Mouse (Mus musculus): ENCODE data around the gene Gm10964. TPM values are rescaled to one million over a fixed set of nuclear protein-coding genes. Genes with fewer than 3 reads are reported as not detected.

Gene Gm10964
- polyA plus RNA-seq, 1 experiment: not detected

DNA sequence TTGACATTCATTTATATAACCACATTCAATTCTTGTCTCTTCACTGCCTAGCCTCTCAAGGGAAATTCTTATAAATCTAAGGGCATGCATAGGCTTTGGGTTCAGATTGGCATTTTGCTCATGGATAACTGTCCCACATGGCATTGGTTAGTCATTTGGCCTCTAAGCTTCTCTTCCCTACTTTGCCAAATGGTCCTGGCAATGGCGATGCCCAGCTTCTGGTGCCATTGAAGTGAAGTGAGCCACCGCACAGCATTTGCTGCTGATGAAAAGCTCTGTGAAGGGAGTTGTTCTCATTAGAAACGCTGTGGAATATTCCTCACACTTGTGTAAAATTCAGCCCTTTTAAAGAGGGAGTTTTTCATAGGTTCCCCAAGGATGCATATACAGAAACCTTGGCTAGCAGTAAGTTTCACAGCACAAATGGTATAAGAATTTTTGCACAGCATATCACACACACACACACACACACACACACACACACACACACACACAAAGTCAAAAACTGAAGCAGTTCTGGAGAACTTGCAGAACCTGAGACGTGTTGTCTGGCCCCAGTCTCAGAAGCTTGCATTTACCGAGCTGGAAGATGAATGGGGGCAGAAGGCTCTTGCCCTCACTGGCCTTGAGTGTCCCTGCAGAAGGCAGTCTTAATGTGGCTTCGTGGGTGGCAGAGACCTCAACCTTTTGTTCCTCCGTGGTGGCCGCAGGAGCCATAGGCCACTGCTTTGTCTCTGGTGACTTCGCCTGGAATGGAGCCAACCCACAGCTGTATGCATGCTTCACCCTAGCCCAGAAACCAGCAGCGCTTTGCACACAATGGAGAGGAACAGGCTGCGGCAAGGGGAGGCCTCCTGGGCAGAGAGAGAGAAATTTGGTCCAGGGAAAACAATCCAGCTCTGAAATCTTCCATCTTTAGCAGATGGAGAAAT, 23.1 kb upstream of the Gm10964 start:
- no peak overlapping the region for H3K4me3 ChIP-seq (ENCODE audit: insufficient read depth, low read length)
- H3K27ac ChIP-seq (ENCODE audit: insufficient read depth, low read depth, low read length): no peak overlapping the region
- TF ChIP-seq POLR2A (IDR thresholded peaks at IDR 0.05; ENCODE audit: borderline replicate concordance, low read depth, low read length): no peak
- no peak for TF ChIP-seq CTCF (IDR thresholded peaks at IDR 0.05; ENCODE audit: low read depth, low read length)
- peaks cover 7% of the 10 kb centered on the region for H3K4me1 ChIP-seq (ENCODE audit: control insufficient read depth, insufficient read depth, low read length)

DNA sequence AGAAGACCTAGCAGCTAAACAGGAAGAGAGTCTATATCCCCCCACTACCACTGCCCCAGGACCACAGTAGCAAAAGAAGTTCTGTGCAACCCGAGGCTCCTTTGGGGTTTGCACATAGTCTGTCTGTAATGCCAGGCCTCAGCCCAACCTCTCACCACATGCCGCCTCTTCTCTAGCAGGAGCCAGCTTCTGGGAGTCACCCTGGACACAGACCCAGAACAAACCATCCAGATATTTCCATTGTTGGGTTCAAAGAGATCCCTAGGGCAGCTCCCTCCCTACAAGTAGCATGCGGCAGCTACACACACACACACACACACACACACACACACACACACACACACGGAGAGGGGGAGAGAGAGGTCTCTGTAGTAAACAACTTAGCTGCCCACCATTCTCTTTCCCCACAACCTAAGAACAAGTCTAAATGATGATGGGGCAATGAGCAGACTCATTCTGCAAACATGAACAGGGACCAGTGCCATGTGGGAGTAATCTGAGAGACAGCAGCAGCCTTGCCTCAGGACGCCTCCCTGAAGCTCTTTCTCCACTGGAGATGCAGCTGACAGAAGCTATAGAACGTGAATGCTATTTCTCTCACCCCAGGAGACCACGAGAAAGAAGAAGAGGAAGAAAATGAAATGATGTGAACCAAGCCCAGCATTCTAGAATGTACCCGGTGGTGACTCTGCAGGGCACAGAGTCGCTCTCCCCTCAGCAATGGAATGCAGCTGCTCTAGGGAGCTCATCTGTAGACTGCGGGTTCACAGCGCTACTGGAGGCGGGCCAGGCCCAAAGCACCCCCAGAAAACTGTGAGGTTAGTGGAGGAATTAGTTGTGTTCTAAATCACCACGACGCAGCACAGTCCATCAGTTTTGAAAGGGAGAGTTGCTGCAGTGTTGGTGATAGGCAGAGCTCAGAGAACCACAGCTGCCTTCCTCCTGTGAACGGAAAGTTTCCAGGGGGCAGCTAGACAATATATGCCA, 22.1 kb upstream of the Gm10964 start:
- TF ChIP-seq POLR2A (IDR thresholded peaks at IDR 0.05; ENCODE audit: borderline replicate concordance, low read depth, low read length) (no peak), CTCF (IDR thresholded peaks at IDR 0.05; ENCODE audit: low read depth, low read length) (no peak)
- no peak overlapping the region for H3K4me3 ChIP-seq (ENCODE audit: insufficient read depth, low read length)
- H3K4me1 ChIP-seq (ENCODE audit: control insufficient read depth, insufficient read depth, low read length): peaks cover 7% of the 10 kb centered on the region
- no peak overlapping the region for H3K27ac ChIP-seq (ENCODE audit: insufficient read depth, low read depth, low read length)

DNA sequence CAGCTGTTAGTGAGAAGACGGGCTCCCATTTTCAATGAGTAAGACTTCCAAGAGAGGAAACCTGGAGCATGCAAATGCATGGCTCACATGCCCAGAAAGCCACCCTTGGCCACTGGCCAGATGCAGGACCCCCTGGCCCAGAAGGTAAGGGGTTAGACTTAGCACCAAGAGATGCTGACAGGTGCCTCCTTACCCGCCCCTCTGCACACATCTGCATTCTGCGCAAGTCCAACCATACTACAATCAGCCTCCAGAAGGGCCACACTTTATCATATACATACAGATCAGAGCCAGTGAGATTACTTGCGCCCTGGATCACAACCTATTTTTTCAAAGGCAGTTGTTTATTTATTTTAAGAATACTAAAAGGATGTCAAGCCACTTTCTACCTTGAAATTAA, 20.4 kb upstream of the Gm10964 start:
- no peak overlapping the region for H3K27ac ChIP-seq (ENCODE audit: insufficient read depth, low read depth, low read length)
- TF ChIP-seq POLR2A (IDR thresholded peaks at IDR 0.05; ENCODE audit: borderline replicate concordance, low read depth, low read length): no peak
- no peak for TF ChIP-seq CTCF (IDR thresholded peaks at IDR 0.05; ENCODE audit: low read depth, low read length)
- no peak overlapping the region for H3K4me3 ChIP-seq (ENCODE audit: insufficient read depth, low read length)
- peaks cover 7% of the 10 kb centered on the region for H3K4me1 ChIP-seq (ENCODE audit: control insufficient read depth, insufficient read depth, low read length)

DNA sequence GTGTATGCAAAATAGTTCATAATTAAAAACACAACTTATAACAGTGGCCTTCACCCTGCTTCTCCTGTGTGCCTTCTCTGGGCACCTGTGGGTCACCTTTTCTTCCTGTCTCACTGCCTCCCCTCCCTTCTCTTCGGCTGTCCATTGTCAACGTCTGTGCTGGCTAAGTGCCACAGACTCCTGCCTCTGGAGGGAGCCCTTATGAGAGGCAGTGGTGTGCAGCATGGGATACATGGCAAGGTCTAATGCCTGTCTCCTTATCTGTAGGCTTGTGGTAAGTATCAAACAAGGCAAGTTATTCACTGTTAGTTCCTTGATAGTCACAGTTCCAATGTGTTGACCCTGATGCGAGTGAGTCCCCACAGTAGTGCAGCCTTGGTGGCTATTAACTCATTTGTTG, 15.0 kb upstream of the Gm10964 start:
- Histone ChIP-seq H3K4me3 (ENCODE audit: insufficient read depth, low read length) (no peak overlapping the region), H3K27ac (ENCODE audit: insufficient read depth, low read depth, low read length) (no peak overlapping the region), H3K4me1 (ENCODE audit: control insufficient read depth, insufficient read depth, low read length) (peaks cover 13% of the 10 kb centered on the region)
- TF ChIP-seq CTCF (IDR thresholded peaks at IDR 0.05; ENCODE audit: low read depth, low read length): no peak
- TF ChIP-seq POLR2A (IDR thresholded peaks at IDR 0.05; ENCODE audit: borderline replicate concordance, low read depth, low read length): no peak

DNA sequence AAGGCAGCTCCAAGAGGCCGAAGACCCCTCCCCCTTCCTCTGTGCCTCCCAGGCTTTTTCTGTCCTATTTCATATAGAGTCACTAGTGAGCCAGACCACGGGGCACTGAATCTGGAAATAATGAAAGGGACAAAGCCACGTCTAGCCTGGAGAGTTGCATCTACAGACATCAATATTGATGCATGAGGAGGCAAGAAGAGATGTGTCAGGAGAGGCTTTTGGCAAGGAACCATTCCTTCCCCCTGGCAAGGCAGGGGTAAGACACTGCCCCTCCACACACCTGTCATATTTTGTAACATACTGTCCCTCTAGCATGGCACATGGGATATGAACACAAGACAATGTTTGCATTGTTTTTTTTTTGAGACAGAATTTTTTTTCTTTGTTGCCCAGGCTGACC, 12.5 kb upstream of the Gm10964 start:
- Histone ChIP-seq H3K4me3 (ENCODE audit: insufficient read depth, low read length) (no peak overlapping the region), H3K27ac (ENCODE audit: insufficient read depth, low read depth, low read length) (no peak overlapping the region), H3K4me1 (ENCODE audit: control insufficient read depth, insufficient read depth, low read length) (peaks cover 18% of the 10 kb centered on the region)
- TF ChIP-seq POLR2A (IDR thresholded peaks at IDR 0.05; ENCODE audit: borderline replicate concordance, low read depth, low read length): no peak
- no peak for TF ChIP-seq CTCF (IDR thresholded peaks at IDR 0.05; ENCODE audit: low read depth, low read length)

DNA sequence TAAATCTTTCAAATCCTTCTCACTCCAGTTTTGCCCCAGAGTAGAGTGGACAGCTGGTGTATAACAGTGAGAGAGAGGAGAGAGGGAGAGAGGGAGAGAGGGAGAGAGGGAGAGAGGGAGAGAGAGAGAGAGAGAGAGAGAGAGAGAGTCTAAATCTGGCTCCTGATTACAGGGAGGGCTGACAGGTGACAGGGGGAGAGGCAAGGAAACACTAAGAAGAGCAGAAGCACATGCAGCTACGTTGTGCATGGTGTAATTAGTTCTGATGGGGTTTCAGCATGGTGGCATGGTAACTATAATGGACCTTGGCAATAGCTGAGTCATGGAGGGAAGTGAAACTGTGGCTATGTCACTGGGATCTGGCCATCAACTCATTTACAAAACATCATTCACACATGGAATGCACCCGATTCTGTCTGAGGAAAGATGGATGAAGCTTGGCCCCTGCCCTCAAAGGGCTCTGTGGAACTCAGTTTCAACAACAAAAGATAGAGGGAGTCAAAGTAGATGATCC, 11.3 kb upstream of the Gm10964 start:
- no peak overlapping the region for H3K27ac ChIP-seq (ENCODE audit: insufficient read depth, low read depth, low read length)
- peaks cover 18% of the 10 kb centered on the region for H3K4me1 ChIP-seq (ENCODE audit: control insufficient read depth, insufficient read depth, low read length)
- H3K4me3 ChIP-seq (ENCODE audit: insufficient read depth, low read length): no peak overlapping the region
- TF ChIP-seq CTCF (IDR thresholded peaks at IDR 0.05; ENCODE audit: low read depth, low read length) (no peak), POLR2A (IDR thresholded peaks at IDR 0.05; ENCODE audit: borderline replicate concordance, low read depth, low read length) (no peak)

DNA sequence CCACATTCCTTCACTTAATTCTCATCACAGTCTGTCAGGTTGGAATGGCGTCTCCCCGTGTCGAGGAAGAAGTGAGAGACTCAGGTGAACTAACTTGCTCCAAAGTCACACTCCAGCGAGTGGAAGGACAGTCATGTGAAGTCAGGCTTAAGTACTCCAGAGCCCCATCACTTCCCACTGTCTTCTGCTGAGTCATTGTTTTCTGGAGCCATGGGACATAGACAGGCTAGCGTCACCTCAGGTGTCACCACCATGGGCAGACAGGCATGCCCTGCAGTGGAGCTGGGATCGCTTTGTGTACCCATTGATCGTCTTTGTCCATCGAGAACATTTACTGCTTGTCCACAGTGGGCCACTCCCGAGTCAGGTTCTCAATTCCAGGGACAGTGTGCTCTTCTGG, 9.3 kb upstream of the Gm10964 start:
- no peak for TF ChIP-seq CTCF (IDR thresholded peaks at IDR 0.05; ENCODE audit: low read depth, low read length)
- no peak for TF ChIP-seq POLR2A (IDR thresholded peaks at IDR 0.05; ENCODE audit: borderline replicate concordance, low read depth, low read length)
- no peak overlapping the region for H3K27ac ChIP-seq (ENCODE audit: insufficient read depth, low read depth, low read length)
- no peak overlapping the region for H3K4me3 ChIP-seq (ENCODE audit: insufficient read depth, low read length)
- H3K4me1 ChIP-seq (ENCODE audit: control insufficient read depth, insufficient read depth, low read length): peaks cover 24% of the 10 kb centered on the region

DNA sequence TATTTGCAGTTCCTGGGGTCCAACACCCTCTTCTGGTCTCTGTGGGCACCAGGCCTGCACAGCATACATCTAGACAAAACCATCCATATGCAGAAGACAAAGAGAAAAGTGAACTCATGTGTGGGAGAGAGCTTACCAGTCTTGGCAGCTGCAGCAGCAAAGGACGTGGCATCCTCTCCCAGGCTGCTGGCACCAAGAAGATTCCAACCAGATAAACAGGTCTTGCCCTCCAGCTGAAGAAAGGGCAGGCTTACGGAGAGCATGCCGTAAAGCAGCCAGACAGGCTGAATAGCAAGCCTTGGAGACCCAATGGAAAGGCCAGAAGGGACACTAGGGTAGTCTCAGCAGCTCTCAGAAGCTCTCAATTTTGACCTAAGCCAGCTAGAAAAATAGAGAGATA, 7.0 kb upstream of the Gm10964 start:
- Histone ChIP-seq H3K4me1 (ENCODE audit: control insufficient read depth, insufficient read depth, low read length) (peaks cover 34% of the 10 kb centered on the region), H3K4me3 (ENCODE audit: insufficient read depth, low read length) (no peak overlapping the region), H3K27ac (ENCODE audit: insufficient read depth, low read depth, low read length) (no peak overlapping the region)
- TF ChIP-seq POLR2A (IDR thresholded peaks at IDR 0.05; ENCODE audit: borderline replicate concordance, low read depth, low read length): no peak

DNA sequence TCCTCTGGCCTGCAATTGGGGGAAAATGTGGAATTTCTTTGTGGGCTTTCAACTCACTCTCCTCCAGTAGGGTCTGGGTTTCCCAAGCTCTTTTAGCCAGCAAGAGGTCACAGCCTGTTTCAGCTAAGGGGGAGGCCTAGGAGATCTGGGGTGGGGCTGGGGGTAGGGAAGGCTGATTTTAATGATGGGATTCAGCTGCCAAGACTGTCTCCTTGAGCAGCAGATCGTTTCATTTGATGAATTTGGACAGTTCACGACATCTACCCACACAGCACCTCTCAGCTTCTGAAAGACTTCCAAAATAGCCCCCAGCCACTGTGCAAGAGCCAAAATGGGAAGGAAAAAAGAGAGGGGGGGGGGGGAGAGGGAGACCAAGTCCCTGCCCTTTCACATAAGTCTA, 6.0 kb upstream of the Gm10964 start:
- TF ChIP-seq POLR2A (IDR thresholded peaks at IDR 0.05; ENCODE audit: borderline replicate concordance, low read depth, low read length) (no peak), CTCF (IDR thresholded peaks at IDR 0.05; ENCODE audit: low read depth, low read length) (no peak)
- Histone ChIP-seq H3K4me1 (ENCODE audit: control insufficient read depth, insufficient read depth, low read length) (peaks cover 30% of the 10 kb centered on the region), H3K27ac (ENCODE audit: insufficient read depth, low read depth, low read length) (no peak overlapping the region), H3K4me3 (ENCODE audit: insufficient read depth, low read length) (no peak overlapping the region)
